Mouse (Mus musculus): Measurements from ENCODE around the gene Dnaaf2.
"Not testable (repeated sequence)": the region's sequence is repeated elsewhere in the genome, so short reads cannot be mapped to it uniquely, and the experiment has no call there.

Gene Dnaaf2

GRCm38 (mm10) chr12:69197378-69198163, 658 bp downstream of the Dnaaf2 start:
- DNase-seq (ENCODE audit: low spot score) = no peak

- no peak for DNase-seq (ENCODE audit: low spot score)
These were observed 1.5 kb downstream of the Dnaaf2 start, which contains the start of gene Gm49383 for GRCm38 (mm10) chr12:69196444-69197377. TSS of gene Gm49383 (minus strand) at chr12:69197104.

DNA sequence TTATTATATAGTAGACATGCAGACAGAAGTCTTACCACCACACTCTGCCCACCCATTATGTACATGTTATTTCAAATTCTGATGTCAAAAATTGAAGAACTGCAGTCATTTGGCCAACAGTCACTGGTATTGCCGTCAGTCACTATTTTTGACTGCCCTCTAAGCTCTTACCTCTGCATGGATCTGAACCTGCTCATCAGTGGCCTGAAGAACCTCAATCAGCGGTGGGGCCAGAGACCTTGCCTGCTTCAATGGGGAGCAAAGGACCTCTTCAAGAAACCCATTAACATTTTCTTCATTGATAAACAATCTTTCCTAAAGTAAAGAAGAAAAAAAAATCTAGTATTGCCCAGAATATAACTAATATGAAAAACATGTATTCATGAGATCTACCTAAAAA, 5.6 kb downstream of the Dnaaf2 start:
- DNase-seq (ENCODE audit: low spot score) = no peak

DNA sequence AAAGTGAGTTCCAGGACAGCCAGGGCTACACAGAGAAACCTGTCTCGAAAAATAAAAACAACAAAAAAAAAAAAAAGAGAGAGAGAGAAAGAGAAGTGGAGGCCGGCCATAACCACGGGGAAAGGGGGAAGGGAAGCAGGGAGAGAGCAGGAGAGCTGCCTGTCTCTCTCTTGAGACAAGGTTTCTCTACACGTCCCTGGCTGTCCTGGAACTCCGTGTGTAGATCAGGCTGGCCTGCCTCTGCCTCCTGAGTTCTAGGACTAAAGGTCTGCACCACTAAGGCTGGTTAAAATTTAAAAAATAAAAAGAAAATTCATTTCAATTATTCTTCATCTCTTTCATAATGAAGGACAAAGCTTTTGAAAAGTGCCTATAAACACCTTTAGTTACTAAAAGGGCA, 6.8 kb downstream of the Dnaaf2 start:
- no peak for DNase-seq (ENCODE audit: low spot score)

- no peak for DNase-seq (ENCODE audit: low spot score)
These were observed 7.7 kb downstream of the Dnaaf2 start for GRCm38 (mm10) chr12:69190522-69190921.

DNA sequence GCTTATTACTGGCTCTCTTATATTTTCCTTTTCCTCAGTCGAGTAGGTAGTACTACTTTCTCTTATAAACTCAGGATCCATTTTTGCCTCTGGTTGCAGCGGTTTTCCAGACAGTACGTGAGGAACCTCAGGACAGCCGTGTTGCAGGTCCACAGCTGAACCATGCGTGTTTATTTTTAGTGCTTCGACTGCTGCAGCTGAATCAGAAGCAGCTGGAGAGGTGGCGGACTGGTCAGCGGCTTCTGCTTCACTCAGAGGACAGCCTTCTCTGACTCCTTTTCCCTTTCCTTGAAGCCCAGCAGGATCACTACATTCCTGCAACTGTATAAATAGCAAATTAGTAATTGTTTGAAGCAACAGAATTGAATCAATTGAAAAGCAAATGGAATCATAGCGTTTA, 8.2 kb downstream of the Dnaaf2 start:
- no peak for DNase-seq (ENCODE audit: low spot score)

DNA sequence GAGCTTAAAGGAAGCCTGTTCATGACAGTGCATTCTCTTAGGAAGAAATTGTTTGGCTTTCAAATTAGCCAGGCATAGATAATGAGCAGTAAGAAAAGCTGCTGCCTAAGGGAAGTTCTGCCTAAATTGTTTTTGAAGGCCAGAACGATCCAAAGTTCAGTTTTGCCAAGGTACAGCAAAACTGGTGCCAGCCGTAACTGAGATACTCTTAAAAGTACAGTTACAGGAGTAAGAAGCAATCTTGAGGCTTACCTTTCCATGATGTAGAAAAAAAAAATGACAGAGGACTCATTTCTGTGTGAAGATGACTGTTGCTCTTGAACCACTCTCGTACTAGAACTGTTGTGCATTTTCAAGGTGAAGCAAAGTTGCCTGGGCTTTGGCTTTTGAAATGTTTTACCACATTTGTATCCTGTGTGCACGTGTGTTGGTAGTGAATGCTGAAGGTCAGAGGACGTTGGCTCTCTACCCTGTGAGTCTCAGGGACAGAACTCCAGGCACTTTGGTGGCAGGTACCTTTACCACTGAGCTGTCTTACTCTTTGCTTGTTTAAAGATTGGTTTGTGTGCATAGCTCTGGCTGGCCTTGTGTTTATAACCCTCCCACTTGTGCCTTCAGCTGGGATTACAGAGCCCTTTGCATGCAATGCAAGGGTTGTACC, 11.3 kb downstream of the Dnaaf2 start:
- DNase-seq (ENCODE audit: low spot score) = no peak

DNA sequence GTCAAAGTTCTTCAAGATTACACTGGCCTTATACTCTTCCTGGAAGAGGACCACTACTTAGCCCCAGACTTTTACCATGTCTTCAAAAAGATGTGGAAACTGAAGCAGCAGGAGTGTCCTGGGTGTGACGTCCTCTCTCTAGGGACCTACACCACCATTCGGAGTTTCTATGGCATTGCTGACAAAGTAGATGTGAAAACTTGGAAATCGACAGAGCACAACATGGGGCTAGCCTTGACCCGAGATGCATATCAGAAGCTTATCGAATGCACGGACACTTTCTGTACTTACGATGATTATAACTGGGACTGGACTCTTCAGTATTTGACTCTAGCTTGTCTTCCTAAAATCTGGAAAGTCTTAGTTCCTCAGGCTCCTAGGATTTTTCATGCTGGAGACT, 12.9 kb downstream of the Dnaaf2 start:
- no peak for DNase-seq (ENCODE audit: low spot score)

DNA sequence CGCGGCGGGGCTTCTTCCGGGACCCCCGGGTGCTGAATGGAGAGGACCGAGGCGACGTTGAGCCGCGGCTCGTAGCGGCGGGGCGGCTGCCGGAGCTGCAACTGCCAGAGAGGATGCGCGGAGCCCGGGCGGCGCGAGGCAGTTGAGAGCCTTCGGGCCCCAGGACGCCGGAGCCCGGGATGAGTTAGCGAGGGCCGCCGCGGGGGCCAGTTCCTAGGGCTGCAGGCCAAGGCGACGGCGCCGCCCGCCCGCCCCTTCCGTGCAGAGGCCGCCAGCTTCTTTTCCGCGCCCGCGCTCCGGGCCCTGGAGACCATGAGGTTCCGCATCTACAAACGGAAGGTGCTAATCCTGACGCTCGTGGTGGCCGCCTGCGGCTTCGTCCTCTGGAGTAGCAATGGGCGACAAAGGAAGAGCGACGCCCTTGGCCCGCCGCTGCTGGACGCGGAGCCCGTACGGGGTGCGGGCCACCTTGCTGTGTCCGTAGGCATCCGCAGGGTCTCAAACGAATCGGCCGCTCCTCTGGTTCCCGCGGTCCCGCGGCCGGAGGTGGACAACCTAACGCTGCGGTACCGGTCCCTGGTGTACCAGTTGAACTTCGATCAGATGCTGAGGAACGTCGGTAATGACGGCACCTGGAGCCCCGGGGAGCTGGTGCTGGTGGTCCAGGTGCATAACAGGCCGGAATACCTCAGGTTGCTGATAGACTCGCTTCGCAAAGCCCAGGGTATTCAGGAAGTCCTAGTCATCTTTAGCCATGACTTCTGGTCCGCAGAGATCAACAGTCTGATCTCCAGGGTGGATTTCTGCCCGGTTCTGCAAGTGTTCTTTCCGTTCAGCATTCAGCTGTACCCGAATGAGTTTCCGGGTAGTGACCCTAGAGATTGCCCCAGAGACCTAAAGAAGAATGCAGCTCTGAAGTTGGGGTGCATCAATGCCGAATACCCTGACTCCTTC, 13.6 kb downstream of the Dnaaf2 start:
- no peak for DNase-seq (ENCODE audit: low spot score)

- peak; percentile 91 for DNase-seq (ENCODE audit: low spot score)
These were observed 14.5 kb downstream of the Dnaaf2 start, which contains the start of the genes Rpl36al and Mgat2 for GRCm38 (mm10) chr12:69183583-69184308. TSS of gene Rpl36al (minus strand) at chr12:69184083. TSS of gene Mgat2 (plus strand) at chr12:69184157.

- DNase-seq (ENCODE audit: low spot score) = no peak
These were observed 16.4 kb downstream of the Dnaaf2 start for GRCm38 (mm10) chr12:69181800-69182199.

GRCm38 (mm10) chr12:69179371-69179770, 18.9 kb downstream of the Dnaaf2 start:
- DNase-seq (ENCODE audit: low spot score) = no peak

- DNase-seq (ENCODE audit: low spot score) = no peak
These were observed 20.7 kb downstream of the Dnaaf2 start for GRCm38 (mm10) chr12:69177526-69177925.

DNA sequence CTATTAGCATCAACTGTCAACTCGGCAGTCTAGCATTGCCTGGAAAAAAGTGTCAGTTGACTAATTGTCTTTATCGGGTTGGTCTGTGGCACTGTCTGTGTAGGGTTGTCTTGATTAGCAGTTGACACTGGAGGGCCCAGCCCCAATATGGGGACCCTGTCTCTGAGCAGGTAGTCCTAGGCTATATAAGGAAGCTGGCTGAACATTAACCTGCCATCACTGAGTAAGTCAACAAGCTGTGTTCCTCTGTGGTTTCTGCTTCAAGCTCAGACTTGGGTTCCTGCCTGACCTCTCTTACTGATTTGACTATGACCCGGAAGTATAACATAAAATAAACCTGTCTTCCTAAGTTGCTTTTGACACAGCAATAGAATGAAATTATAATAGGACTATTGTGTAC, 22.3 kb downstream of the Dnaaf2 start:
- no peak for DNase-seq (ENCODE audit: low spot score)

- DNase-seq (ENCODE audit: low spot score) = no peak
These were observed 26.9 kb downstream of the Dnaaf2 start for GRCm38 (mm10) chr12:69171307-69171706.

- DNase-seq (ENCODE audit: low spot score) = peak; percentile 95
These were observed 29.6 kb downstream of the Dnaaf2 start, which contains the start of gene Lrr1 for GRCm38 (mm10) chr12:69168461-69169106. TSS of gene Lrr1 (plus strand) at chr12:69168814.

- DNase-seq (ENCODE audit: low spot score) = no peak
These were observed 30.4 kb downstream of the Dnaaf2 start for GRCm38 (mm10) chr12:69167656-69168460.

GRCm38 (mm10) chr12:69166861-69167581, 31.2 kb downstream of the Dnaaf2 start:
- not testable (repeated sequence) for DNase-seq (ENCODE audit: low spot score)
